Mouse (Mus musculus) frontal cortex, postnatal 10 days (tissue): ENCODE results near the gene Gm21913.
"Not testable (repeated sequence)": the region's sequence is repeated elsewhere in the genome, so short reads cannot be mapped to it uniquely, and the experiment has no call there.

Experiments
- DNase-seq, 2 experiments: peaks; one replicate each; pipeline ENCODE4 v3.0.0; 2022; ENCODE audit warnings: low spot score in 2 of 2, mixed read lengths in 1 of 2

Gm21913 gene

GRCm38 (mm10) chrY:74623596-74623995 is at the start of gene Gm21913:
Gm21913 (plus strand) TSS chrY:74623896.
- DNase-seq = not testable (repeated sequence)
